Mouse (Mus musculus) olfactory bulb, adult 2 months (tissue): ENCODE measurements around the gene Gm16181.

Source experiments
- CTCF ChIP-seq: fragments of 200-500 bp; IDR thresholded peaks from 2 replicates; pipeline ENCODE4 v1.5.1; 2012; ENCODE audit warnings: low read depth, mild to moderate bottlenecking, low read length, moderate library complexity; ENCODE audit not compliant: insufficient read depth
- POLR2A ChIP-seq: fragments of 200-500 bp; IDR thresholded peaks from 2 replicates; pipeline ENCODE4 v1.6.1; 2012; ENCODE audit warnings: mild to moderate bottlenecking, low read depth, low read length, moderate library complexity; ENCODE audit not compliant: insufficient read depth

DNA sequence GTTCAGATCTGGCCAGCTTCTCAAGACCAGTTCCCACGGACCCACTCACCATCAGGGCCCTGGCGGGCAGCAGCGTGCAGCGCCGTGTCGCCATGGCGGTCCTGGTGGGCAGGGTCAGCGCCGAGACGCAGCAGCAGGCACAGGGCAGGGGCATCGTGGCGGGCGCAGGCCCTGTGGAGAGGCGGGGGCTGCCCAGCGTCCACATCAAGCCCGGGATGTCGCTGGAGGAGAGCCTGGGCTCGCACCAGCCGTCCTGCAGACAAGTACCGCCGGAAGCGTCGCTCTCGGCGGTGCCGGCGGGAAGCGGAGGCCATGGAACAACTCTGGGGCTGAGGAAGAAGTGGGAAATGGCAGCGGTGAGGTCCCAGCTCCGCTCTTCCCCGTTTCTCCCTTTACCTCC, 14.3 kb downstream of the Gm16181 start:
- no peak for TF ChIP-seq CTCF
- TF ChIP-seq POLR2A, result no peak
